Mouse (Mus musculus) bone marrow, adult 2 months (tissue): Measurements from ENCODE around the gene Egln2.

Experiments
- CTCF ChIP-seq: fragments of 200-500 bp; IDR thresholded peaks from 2 replicates; pipeline ENCODE4 v1.5.1; 2011; ENCODE audit warnings: low read length, control low read depth; ENCODE audit not compliant: control insufficient read depth, insufficient read depth
- POLR2A ChIP-seq: fragments of 200-500 bp; IDR thresholded peaks from 2 replicates; pipeline ENCODE4 v1.6.1; 2011; ENCODE audit warnings: low read depth, mild to moderate bottlenecking, control low read depth, low read length, borderline replicate concordance; ENCODE audit not compliant: control insufficient read depth

DNA sequence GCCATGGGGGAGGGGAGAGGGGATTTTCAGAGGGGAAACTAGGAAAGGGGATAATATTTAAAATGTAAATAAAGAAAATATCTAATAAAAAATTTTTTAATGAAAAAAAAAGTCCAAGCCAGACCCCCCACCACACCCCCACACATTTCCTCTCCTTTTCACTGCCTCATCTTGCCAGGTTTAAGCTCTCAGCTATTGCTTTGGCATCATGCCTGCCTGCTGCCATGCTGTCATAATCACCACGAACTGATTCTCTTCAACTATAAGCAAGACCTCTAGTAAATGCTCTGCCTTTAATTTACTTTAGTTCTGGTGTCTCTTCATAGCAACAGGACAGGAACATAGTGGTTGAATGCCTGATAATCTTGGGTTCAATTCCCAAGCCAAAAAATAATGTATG lies 15.9 kb upstream of the Egln2 start:
- TF ChIP-seq CTCF (no peak), POLR2A (no peak)
